Mouse (Mus musculus) small intestine, adult 2 months (tissue): ENCODE data around the gene Cd63.

Source experiments
- CTCF ChIP-seq: fragments of 200-500 bp; IDR thresholded peaks from 2 replicates; pipeline ENCODE4 v1.5.1; 2012; ENCODE audit warnings: low read depth, mild to moderate bottlenecking, control low read depth, inconsistent platforms, low read length, moderate library complexity, mixed read lengths; ENCODE audit not compliant: insufficient replicate concordance, insufficient read length; ENCODE audit errors: extremely low read depth
- POLR2A ChIP-seq: fragments of 200-500 bp; IDR thresholded peaks from 2 replicates; pipeline ENCODE4 v1.6.1; 2012; ENCODE audit warnings: low read depth, mild to moderate bottlenecking, control low read depth, inconsistent platforms, low read length, moderate library complexity

GRCm38 (mm10) chr10:128919203-128919631, 18.4 kb downstream of the Cd63 start:
- TF ChIP-seq POLR2A = no peak
- TF ChIP-seq CTCF = no peak
